Mouse (Mus musculus): ENCODE measurements around the gene Ngrn. TPM values are rescaled to one million over a fixed set of nuclear protein-coding genes. Genes with fewer than 3 reads are reported as not detected.

The Ngrn gene
- polyA plus RNA-seq, 1 experiment: 21.6 TPM

- Histone ChIP-seq H3K4me3 (ENCODE audit: insufficient read depth, low read depth, low read length) (no peak overlapping the region), H3K36me3 (ENCODE audit: control insufficient read depth, insufficient read depth, low read length) (no peaks in the 10 kb centered on the region), H3K4me1 (ENCODE audit: control insufficient read depth, insufficient read depth, low read length) (peaks cover 7% of the 10 kb centered on the region; the same call in 1 of the 2 replicates), H3K27me3 (replicated peaks; ENCODE audit: control insufficient read depth, insufficient read depth, low read length) (no peaks in the 10 kb centered on the region), H3K27ac (ENCODE audit: insufficient read depth, low read depth, low read length) (no peak overlapping the region)
- TF ChIP-seq CTCF (conservative IDR thresholded peaks at IDR 0.05; ENCODE audit: insufficient read depth, insufficient read length, low read depth, low read length): no peak
- TF ChIP-seq POLR2A (IDR thresholded peaks at IDR 0.05; ENCODE audit: low read depth, low read length): no peak
- no peak for DNase-seq
- WGBS: 65% methylated on average over 2 of the region's 2 CpGs
Measured at GRCm38 (mm10) chr7:80257706-80258105, 3.3 kb upstream of the Ngrn start.

GRCm38 (mm10) chr7:80261372-80261990 lies 466 bp downstream of the Ngrn start:
- WGBS: under 1% methylated on average over 32 of the region's 32 CpGs
- Histone ChIP-seq H3K27ac (ENCODE audit: insufficient read depth, low read depth, low read length) (peak overlapping the region; percentile 52), H3K27me3 (replicated peaks; ENCODE audit: control insufficient read depth, insufficient read depth, low read length) (no peaks in the 10 kb centered on the region), H3K36me3 (ENCODE audit: control insufficient read depth, insufficient read depth, low read length) (no peaks in the 10 kb centered on the region), H3K4me3 (ENCODE audit: insufficient read depth, low read depth, low read length) (peak overlapping the region; percentile 94), H3K4me1 (ENCODE audit: control insufficient read depth, insufficient read depth, low read length) (peaks cover 7% of the 10 kb centered on the region; the same call in 1 of the 2 replicates)
- TF ChIP-seq CTCF (conservative IDR thresholded peaks at IDR 0.05; ENCODE audit: insufficient read depth, insufficient read length, low read depth, low read length) (no peak), POLR2A (IDR thresholded peaks at IDR 0.05; ENCODE audit: low read depth, low read length) (no peak)
- DNase-seq: no peak

- peaks cover 9% of the 10 kb centered on the region for H3K4me1 ChIP-seq (ENCODE audit: control insufficient read depth, insufficient read depth, low read length)
- no peaks in the 10 kb centered on the region for H3K36me3 ChIP-seq (ENCODE audit: control insufficient read depth, insufficient read depth, low read length)
- TF ChIP-seq POLR2A (IDR thresholded peaks at IDR 0.05; ENCODE audit: low read depth, low read length) (no peak), CTCF (conservative IDR thresholded peaks at IDR 0.05; ENCODE audit: insufficient read depth, insufficient read length, low read depth, low read length) (no peak)
- no peak for DNase-seq
- H3K4me3 ChIP-seq (ENCODE audit: insufficient read depth, low read depth, low read length): no peak overlapping the region
- WGBS: 86% methylated on average over 12 of the region's 12 CpGs
- no peaks in the 10 kb centered on the region for H3K27me3 ChIP-seq (replicated peaks; ENCODE audit: control insufficient read depth, insufficient read depth, low read length)
- H3K27ac ChIP-seq (ENCODE audit: insufficient read depth, low read depth, low read length): no peak overlapping the region
Measured at GRCm38 (mm10) chr7:80264606-80265005, 3.6 kb downstream of the Ngrn start.

GRCm38 (mm10) chr7:80267764-80268163 lies 6.7 kb downstream of the Ngrn start:
- 91% methylated on average over 1 of the region's 1 CpGs for WGBS
- no peak for TF ChIP-seq CTCF (conservative IDR thresholded peaks at IDR 0.05; ENCODE audit: insufficient read depth, insufficient read length, low read depth, low read length)
- TF ChIP-seq POLR2A (IDR thresholded peaks at IDR 0.05; ENCODE audit: low read depth, low read length): no peak
- no peak for DNase-seq
- no peak overlapping the region for H3K27ac ChIP-seq (ENCODE audit: insufficient read depth, low read depth, low read length)
- no peaks in the 10 kb centered on the region for H3K36me3 ChIP-seq (ENCODE audit: control insufficient read depth, insufficient read depth, low read length)
- no peak overlapping the region for H3K4me3 ChIP-seq (ENCODE audit: insufficient read depth, low read depth, low read length)
- H3K27me3 ChIP-seq (replicated peaks; ENCODE audit: control insufficient read depth, insufficient read depth, low read length): no peaks in the 10 kb centered on the region
- H3K4me1 ChIP-seq (ENCODE audit: control insufficient read depth, insufficient read depth, low read length): peaks cover 6% of the 10 kb centered on the region

- Histone ChIP-seq H3K4me1 (ENCODE audit: control insufficient read depth, insufficient read depth, low read length) (peaks cover 6% of the 10 kb centered on the region), H3K4me3 (ENCODE audit: insufficient read depth, low read depth, low read length) (peak within 1 kb of the TSS; percentile 99), H3K36me3 (ENCODE audit: control insufficient read depth, insufficient read depth, low read length) (no peaks in the 10 kb centered on the region), H3K27me3 (replicated peaks; ENCODE audit: control insufficient read depth, insufficient read depth, low read length) (no peaks in the 10 kb centered on the region), H3K27ac (ENCODE audit: insufficient read depth, low read depth, low read length) (peak within 1 kb of the TSS; percentile 92)
- 4% methylated on average over 21 of the region's 21 CpGs for WGBS
- peak; percentile 99 for DNase-seq
- TF ChIP-seq POLR2A (IDR thresholded peaks at IDR 0.05; ENCODE audit: low read depth, low read length) (no peak), CTCF (conservative IDR thresholded peaks at IDR 0.05; ENCODE audit: insufficient read depth, insufficient read length, low read depth, low read length) (no peak)
Measured at GRCm38 (mm10) chr7:80268897-80269750, 8.1 kb downstream of the Ngrn start, which contains the start of gene Vps33b. Gene Vps33b, plus strand, starts transcription at chr7:80269649.

GRCm38 (mm10) chr7:80269751-80270255 lies 8.8 kb downstream of the Ngrn start:
- under 1% methylated on average over 23 of the region's 23 CpGs for WGBS

GRCm38 (mm10) chr7:80273456-80273855 lies 12.4 kb downstream of the Ngrn start:
- 91% methylated on average over 2 of the region's 2 CpGs for WGBS
- no peak overlapping the region for H3K27ac ChIP-seq (ENCODE audit: insufficient read depth, low read depth, low read length)
- H3K27me3 ChIP-seq (replicated peaks; ENCODE audit: control insufficient read depth, insufficient read depth, low read length): no peaks in the 10 kb centered on the region
- no peak overlapping the region for H3K4me3 ChIP-seq (ENCODE audit: insufficient read depth, low read depth, low read length)
- TF ChIP-seq POLR2A (IDR thresholded peaks at IDR 0.05; ENCODE audit: low read depth, low read length) (no peak), CTCF (conservative IDR thresholded peaks at IDR 0.05; ENCODE audit: insufficient read depth, insufficient read length, low read depth, low read length) (no peak)
- DNase-seq: no peak
- H3K36me3 ChIP-seq (ENCODE audit: control insufficient read depth, insufficient read depth, low read length): peaks cover 2% of the 10 kb centered on the region; the same call in 1 of the 2 replicates
- peaks cover 6% of the 10 kb centered on the region for H3K4me1 ChIP-seq (ENCODE audit: control insufficient read depth, insufficient read depth, low read length)

More at GRCm38 (mm10) chr7:80269751-80270255, 8.8 kb downstream of the Ngrn start:
- DNase-seq: peak; percentile 56
- H3K36me3 ChIP-seq (ENCODE audit: control insufficient read depth, insufficient read depth, low read length): no peaks in the 10 kb centered on the region
- H3K4me3 ChIP-seq (ENCODE audit: insufficient read depth, low read depth, low read length): peak overlapping the region; percentile 99
- no peak for TF ChIP-seq POLR2A (IDR thresholded peaks at IDR 0.05; ENCODE audit: low read depth, low read length)
- peaks cover 6% of the 10 kb centered on the region for H3K4me1 ChIP-seq (ENCODE audit: control insufficient read depth, insufficient read depth, low read length)
- no peaks in the 10 kb centered on the region for H3K27me3 ChIP-seq (replicated peaks; ENCODE audit: control insufficient read depth, insufficient read depth, low read length)
- H3K27ac ChIP-seq (ENCODE audit: insufficient read depth, low read depth, low read length): peak overlapping the region; percentile 46
